Mouse (Mus musculus) liver, embryonic 13.5 days (tissue): ENCODE measurements at regions not wholly inside any gene's neighbourhood (a gene's known extent, or its start where the extent isn't known, plus 50 kb on each side); places are given as distances from the start of the nearest gene placed in this dataset.
A peak's percentile ranks its signal among the peaks of the same experiment; 100 is the strongest.

Experiments
- ATAC-seq: fragments of 200-750 bp; cut with Nextera tagmentation; 2 replicates; pipeline ENCODE4 v1.8.0; 2017; ENCODE audit warnings: low read depth, mild to moderate bottlenecking, moderate number of reproducible peaks, moderate library complexity
- DNase-seq: peaks from one replicate; pipeline ENCODE4 v3.0.0; 2022
- H3K27ac ChIP-seq: fragments of 300-500 bp; sonication (generic); 2 replicates; pipeline ENCODE4 v1.5.1; 2015; ENCODE audit warnings: moderate library complexity, mild to moderate bottlenecking, inconsistent platforms
- H3K27me3 ChIP-seq: fragments of 300-500 bp; sonication (generic); 2 replicates; pipeline ENCODE4 v1.6.1; 2015; ENCODE audit warnings: mild to moderate bottlenecking, inconsistent platforms
- H3K36me3 ChIP-seq: fragments of 300-500 bp; sonication (generic); 2 replicates; pipeline ENCODE4 v1.6.1; 2015; ENCODE audit warnings: mild to moderate bottlenecking, inconsistent platforms
- H3K4me1 ChIP-seq: fragments of 300-500 bp; sonication (generic); replicated peaks from 2 replicates; pipeline ENCODE4 v1.6.1; 2015; ENCODE audit warnings: inconsistent platforms
- H3K4me2 ChIP-seq: fragments of 300-500 bp; sonication (generic); 2 replicates; pipeline ENCODE4 v1.6.1; 2015; ENCODE audit warnings: inconsistent platforms, mild to moderate bottlenecking, moderate library complexity
- H3K4me3 ChIP-seq: fragments of 300-500 bp; sonication (generic); replicated peaks from 2 replicates; pipeline ENCODE4 v1.5.1; 2015; ENCODE audit warnings: mild to moderate bottlenecking, inconsistent platforms
- H3K9ac ChIP-seq: fragments of 300-500 bp; sonication (generic); 2 replicates; pipeline ENCODE4 v1.6.1; 2015; ENCODE audit warnings: mild to moderate bottlenecking, inconsistent platforms
- H3K9me3 ChIP-seq: fragments of 300-500 bp; sonication (generic); replicated peaks from 2 replicates; pipeline ENCODE4 v1.6.1; 2016; ENCODE audit warnings: inconsistent platforms
- WGBS: fragments of 180-500 bp; shearing (Covaris S2); methylation state at CpG from one replicate; pipeline ENCODE4 v1.1.7; 2015; ENCODE audit not compliant: insufficient replicate concordance; 5-methylcytosine and 5-hydroxymethylcytosine counted together

DNA sequence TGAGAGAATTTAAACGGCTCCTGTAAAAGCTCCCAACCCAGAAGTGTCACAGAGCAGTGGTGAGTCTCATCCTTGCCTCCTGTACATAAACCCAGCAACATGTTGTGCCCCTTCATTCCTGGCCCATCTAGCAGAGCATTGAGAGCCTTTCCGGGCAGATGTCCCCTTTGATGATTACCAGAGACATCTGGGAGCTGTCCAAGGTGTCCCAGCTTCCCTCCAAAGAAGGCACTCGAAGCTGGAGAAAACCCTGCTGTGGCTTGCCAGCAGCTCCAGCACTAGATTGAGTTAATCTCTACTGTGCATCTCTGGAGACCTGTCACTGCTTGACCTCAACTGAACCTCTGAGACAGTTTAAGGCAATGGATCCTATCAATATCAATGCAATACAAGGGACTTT, 86.4 kb upstream of the Mycn start:
- H3K4me1 ChIP-seq, result no peaks in the 10 kb centered on the region
- ATAC-seq (no peak), DNase-seq (no peak)
- no peak overlapping the region for H3K4me2 ChIP-seq
- H3K9ac ChIP-seq, result no peak overlapping the region
- H3K4me3 ChIP-seq, result no peak overlapping the region
- no peaks in the 10 kb centered on the region for H3K9me3 ChIP-seq
- no peaks in the 10 kb centered on the region for H3K36me3 ChIP-seq
- H3K27me3 ChIP-seq, result no peaks in the 10 kb centered on the region
- H3K27ac ChIP-seq, result no peak overlapping the region
- 27% methylated on average over 3 of the region's 3 CpGs for WGBS

DNA sequence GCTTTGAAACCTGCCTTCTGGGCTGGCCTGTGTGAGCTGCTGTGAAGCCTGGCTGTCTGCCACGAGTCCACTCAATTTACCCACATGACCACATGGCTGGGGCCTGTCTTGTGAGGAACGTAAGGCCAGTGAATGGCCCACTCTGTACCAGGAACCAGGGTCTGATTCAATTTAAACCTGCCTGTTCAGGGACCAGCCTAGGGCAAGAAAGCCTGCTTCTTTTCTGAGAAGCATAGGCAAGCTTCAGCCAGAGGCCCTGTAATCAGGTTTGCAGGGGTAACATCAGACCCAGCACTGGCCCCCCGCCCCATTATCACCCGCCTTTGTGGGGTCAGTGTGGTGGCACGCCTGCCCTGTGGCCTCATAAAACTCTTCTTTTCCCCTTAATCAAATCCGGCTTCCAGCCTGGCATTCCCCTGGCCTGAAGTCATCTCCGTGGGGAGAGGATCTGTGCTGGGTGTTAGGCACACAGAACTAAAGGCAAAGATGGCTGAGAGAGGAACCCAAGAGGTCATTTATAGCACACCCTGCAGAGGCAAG, 84.4 kb upstream of the Mycn start:
- H3K9me3 ChIP-seq, result no peaks in the 10 kb centered on the region
- H3K4me2 ChIP-seq, result no peak overlapping the region
- no peak for ATAC-seq
- H3K36me3 ChIP-seq, result no peaks in the 10 kb centered on the region
- H3K9ac ChIP-seq, result no peak overlapping the region
- no peaks in the 10 kb centered on the region for H3K27me3 ChIP-seq
- H3K4me1 ChIP-seq, result no peaks in the 10 kb centered on the region
- no peak overlapping the region for H3K27ac ChIP-seq
- DNase-seq, result no peak
- H3K4me3 ChIP-seq, result no peak overlapping the region
- WGBS, result 43% methylated on average over 7 of the region's 7 CpGs

DNA sequence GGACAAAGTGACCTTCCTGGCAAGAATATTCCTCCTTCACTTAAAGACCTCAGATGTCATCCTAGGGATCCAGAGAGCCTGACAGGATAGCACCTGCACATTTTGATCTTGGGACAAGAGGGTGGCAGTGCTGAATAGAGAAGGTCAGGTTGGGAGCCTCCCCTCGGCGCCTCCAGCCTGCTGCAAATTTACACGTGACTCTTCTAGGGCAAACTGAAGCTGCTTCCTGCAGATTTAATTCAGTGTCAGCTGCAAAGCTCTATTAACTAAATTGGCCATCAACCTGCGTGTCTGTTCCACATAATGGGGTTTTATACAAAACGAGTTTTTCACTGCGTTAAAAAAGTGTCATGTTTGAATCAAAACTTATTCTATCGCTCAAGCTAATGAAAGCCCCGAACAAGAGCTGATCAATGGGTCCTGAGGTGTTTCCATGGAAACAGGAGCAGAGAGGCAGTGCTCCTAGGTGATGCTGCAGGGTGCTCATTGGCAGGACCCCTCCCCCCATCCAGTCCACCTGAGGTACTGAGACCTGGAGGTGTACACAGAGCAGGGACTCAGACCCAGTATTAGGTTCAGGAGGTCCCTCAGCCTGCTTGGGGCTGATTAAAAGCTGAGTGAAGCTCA, 82.6 kb upstream of the Mycn start:
- Histone ChIP-seq H3K36me3 (no peaks in the 10 kb centered on the region), H3K9me3 (no peaks in the 10 kb centered on the region), H3K27ac (no peak overlapping the region), H3K9ac (no peak overlapping the region), H3K4me2 (no peak overlapping the region), H3K27me3 (no peaks in the 10 kb centered on the region), H3K4me3 (no peak overlapping the region), H3K4me1 (no peaks in the 10 kb centered on the region)
- ATAC-seq (no peak), DNase-seq (no peak)
- WGBS, result 56% methylated on average over 8 of the region's 8 CpGs

DNA sequence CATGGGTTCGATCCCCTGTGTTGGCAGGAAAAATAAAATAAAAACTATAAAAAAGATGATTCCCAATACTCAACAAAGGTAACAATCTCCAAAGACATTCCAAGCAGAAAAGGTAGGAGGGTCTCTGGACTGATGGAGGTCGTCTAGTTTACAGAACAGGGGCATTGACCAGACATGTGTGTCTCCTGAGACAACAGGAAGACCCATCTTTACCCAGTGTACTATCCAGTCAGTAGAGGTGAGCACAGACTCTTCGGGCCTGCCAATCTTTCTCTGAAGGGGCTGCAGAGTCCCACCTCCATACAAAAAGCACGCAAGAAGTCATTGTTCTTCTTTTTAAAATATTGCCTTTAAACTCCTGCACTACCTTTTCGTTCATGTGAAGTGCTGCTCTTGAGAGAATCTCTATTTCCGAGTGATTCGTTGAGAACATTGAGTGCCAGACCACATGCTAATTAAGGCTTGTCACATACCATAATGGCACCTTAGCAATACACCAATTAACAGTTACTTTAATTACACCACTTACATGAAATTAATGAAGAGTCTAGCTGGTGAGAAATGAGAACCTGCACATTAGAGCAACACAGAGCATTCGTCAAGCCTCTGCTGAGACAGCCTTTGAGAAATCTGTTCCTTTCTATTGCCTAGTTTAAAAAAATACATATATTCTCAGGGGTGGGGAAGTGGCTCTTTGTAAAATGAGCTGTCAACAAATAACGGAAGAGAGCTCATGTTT, 69.5 kb upstream of the Mycn start:
- no peaks in the 10 kb centered on the region for H3K9me3 ChIP-seq
- no peaks in the 10 kb centered on the region for H3K4me1 ChIP-seq
- ATAC-seq (no peak), DNase-seq (no peak)
- no peak overlapping the region for H3K4me2 ChIP-seq
- H3K27ac ChIP-seq, result no peak overlapping the region
- no peak overlapping the region for H3K4me3 ChIP-seq
- 63% methylated on average over 9 of the region's 9 CpGs for WGBS
- no peaks in the 10 kb centered on the region for H3K36me3 ChIP-seq
- no peak overlapping the region for H3K9ac ChIP-seq
- no peaks in the 10 kb centered on the region for H3K27me3 ChIP-seq

DNA sequence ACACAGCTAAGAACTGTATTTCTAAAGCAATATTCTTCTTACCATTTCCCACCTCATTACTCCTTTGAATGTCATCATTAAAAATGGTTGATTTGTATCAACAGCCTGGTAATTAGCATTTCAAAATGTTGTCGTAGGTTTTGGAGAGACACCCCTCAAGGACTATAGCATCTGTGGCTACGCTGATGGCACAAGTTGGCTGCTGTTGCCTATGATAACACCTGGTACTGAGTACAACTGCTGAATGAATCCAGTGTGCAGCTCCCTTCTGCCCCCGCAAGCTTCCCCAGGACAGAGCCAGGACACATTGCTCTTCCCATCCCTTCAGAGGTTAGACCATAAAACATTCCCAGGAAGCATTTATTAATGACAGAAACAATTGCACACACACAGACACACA, 68.7 kb upstream of the Mycn start:
- Histone ChIP-seq H3K9me3 (no peaks in the 10 kb centered on the region), H3K9ac (no peak overlapping the region), H3K27ac (no peak overlapping the region), H3K36me3 (no peaks in the 10 kb centered on the region), H3K27me3 (no peaks in the 10 kb centered on the region), H3K4me2 (no peak overlapping the region), H3K4me1 (no peaks in the 10 kb centered on the region), H3K4me3 (no peak overlapping the region)
- no peak for DNase-seq
- no peak for ATAC-seq
- WGBS, result 70% methylated on average over 3 of the region's 3 CpGs

DNA sequence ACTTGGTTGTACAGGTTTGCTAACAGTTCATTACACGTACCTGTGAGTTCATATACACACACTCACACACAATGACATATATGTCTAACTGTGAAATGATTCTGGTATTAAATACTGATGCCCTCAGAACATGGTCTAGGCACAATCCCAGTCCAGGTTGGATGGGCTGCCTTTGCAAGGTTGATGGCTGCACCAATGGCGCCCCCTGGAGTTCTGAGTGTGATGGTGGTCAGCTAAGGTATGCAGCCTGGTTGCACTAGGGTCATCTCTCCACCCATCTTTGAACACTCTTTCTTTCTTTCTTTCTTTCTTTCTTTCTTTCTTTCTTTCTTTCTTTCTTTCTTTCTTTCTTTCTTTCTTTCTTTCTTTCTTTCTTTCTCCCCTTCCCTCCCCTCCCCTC, 67.8 kb upstream of the Mycn start:
- WGBS, result 33% methylated on average over 2 of the region's 2 CpGs
- Histone ChIP-seq H3K27me3 (no peaks in the 10 kb centered on the region), H3K27ac (no peak overlapping the region), H3K9me3 (no peaks in the 10 kb centered on the region), H3K4me1 (no peaks in the 10 kb centered on the region), H3K9ac (no peak overlapping the region), H3K36me3 (no peaks in the 10 kb centered on the region), H3K4me3 (no peak overlapping the region), H3K4me2 (no peak overlapping the region)
- DNase-seq (no peak), ATAC-seq (no peak)

DNA sequence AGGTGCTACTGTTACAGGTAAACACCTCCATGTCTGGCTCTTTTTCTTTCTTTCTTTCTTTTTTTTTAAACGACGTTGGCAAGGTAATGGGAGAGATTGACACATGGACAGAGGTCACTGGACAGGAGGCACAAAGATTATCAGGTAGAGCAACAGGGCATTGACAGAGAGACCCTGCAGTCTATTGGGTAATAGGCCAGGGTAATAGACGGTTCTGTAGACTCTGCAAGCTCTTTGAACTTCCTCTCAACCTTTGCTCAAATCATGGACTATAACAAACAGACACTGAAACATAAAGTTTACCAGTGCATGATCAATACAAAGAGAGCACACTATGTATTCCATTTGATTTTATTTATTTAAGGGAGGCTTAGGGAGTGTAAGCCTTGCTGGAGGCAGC, 61.0 kb upstream of the Mycn start:
- H3K27ac ChIP-seq, result 0 out of 2 replicates have a peak overlapping the region, but pooled peaks have one; percentile 39
- ATAC-seq, result peak; percentile 88

DNA sequence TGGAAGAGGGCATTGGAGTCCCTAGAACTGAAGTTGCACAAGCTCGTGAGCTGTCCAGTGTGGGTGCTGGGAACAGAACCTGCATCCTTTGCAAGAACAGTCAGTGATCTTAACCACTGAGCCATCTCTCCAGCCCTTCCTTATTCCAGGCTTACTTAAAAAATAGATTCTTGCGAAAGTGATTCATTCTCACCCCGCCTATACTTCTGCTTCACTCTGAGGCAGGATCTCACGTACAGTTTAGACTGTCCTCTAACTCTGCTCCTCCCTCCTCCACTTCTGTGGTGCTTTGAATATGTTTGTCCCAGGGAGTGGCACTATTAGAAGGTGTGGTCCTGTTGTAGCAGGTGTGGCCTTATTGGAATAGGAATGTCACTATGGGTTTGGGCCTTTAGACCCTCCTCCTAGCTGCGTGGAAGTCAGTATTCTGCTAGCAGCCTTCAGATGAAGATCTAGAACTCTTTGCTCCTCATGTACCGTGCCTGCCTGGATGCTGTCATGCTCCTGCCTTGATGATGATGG, 60.4 kb upstream of the Mycn start:
- Histone ChIP-seq H3K4me2 (no peak overlapping the region), H3K27ac (peak overlapping the region; percentile 55; the same call in 1 of the 2 replicates), H3K36me3 (no peaks in the 10 kb centered on the region), H3K9me3 (no peaks in the 10 kb centered on the region), H3K9ac (no peak overlapping the region), H3K4me3 (no peak overlapping the region), H3K4me1 (no peaks in the 10 kb centered on the region), H3K27me3 (no peaks in the 10 kb centered on the region)
- no peak for DNase-seq
- peak; percentile 15; the same call in 1 of the 2 replicates for ATAC-seq
- WGBS, result 61% methylated on average over 6 of the region's 6 CpGs

More for the DNA sequence above, 61.0 kb upstream of the Mycn start:
- DNase-seq, result no peak
- Histone ChIP-seq H3K9me3 (no peaks in the 10 kb centered on the region), H3K36me3 (no peaks in the 10 kb centered on the region), H3K4me2 (no peak overlapping the region), H3K4me3 (no peak overlapping the region), H3K9ac (no peak overlapping the region), H3K4me1 (no peaks in the 10 kb centered on the region), H3K27me3 (no peaks in the 10 kb centered on the region)
- WGBS, result 55% methylated on average over 3 of the region's 3 CpGs

DNA sequence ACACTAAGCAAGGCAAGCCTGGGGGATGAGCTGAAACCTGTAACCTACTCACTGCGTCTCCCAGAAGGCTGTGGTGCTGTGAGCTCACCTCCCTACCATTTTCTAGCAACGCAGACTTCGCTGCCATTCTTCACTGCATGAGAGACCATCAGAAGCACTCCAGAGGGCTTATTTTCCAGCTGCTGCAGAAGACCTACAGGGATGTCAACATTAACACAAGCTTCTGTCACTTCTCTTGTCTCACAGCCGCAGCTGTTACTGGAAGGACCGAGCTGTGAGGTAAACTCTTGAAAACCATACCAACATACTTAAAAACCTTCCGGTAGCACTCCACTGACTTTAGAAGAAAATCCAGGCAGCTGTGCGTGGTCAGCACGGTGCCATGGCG, 54.3 kb upstream of the Mycn start:
- WGBS, result 76% methylated on average over 9 of the region's 9 CpGs
- no peak overlapping the region for H3K27ac ChIP-seq
- no peak for ATAC-seq

DNA sequence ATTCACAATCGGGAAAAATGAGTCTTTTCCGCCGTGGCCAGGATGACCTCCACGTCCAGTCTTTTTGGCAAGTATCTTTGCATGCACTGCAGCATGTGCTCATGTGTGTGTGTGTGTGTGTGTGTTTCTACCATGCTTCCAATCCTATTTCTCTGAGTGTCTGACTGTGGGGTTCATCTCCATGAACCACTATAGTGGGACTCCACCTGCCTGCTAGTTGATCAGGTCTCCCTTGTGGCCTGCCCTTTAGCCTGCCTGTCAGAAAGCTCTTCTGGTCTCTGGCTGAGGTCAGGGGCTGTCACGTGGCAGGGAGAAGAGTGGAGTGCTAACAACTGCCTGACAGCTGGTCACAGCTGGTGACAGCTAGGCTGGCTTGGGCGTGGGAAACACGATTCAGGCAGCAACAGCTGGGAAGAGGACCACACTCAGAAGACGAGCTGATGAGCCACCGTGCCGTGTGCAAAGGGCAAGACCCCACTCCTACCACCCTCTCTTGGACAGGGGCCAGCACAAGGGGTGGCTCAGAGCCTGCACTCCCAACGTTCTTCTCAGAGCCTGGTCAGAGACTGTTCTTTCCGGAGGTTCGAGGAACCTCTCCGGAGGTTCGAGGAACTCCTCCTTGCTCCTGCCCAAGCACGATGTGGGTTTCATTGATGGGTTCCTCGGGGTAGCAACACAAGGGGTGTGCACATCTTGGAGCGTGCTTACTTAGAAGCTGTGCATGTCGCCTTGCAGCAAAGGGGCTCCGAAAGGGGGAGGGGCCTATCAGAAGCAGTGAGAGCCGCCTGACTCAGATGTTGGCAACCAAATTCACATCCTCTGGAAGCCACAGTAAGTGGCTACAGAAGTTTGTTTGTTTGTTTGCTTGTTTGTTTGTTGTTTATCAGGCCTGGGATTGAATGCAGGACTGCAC, 53.6 kb upstream of the Mycn start:
- Histone ChIP-seq H3K4me3 (no peak overlapping the region), H3K9me3 (no peaks in the 10 kb centered on the region), H3K4me1 (no peaks in the 10 kb centered on the region), H3K36me3 (no peaks in the 10 kb centered on the region), H3K27ac (no peak overlapping the region), H3K27me3 (no peaks in the 10 kb centered on the region), H3K9ac (no peak overlapping the region), H3K4me2 (no peak overlapping the region)
- ATAC-seq (peak; percentile 64), DNase-seq (no peak)
- 50% methylated on average over 21 of the region's 21 CpGs for WGBS

More for the DNA sequence above, 54.3 kb upstream of the Mycn start:
- no peak overlapping the region for H3K4me2 ChIP-seq
- no peaks in the 10 kb centered on the region for H3K27me3 ChIP-seq
- H3K4me1 ChIP-seq, result no peaks in the 10 kb centered on the region
- no peak overlapping the region for H3K4me3 ChIP-seq
- H3K9ac ChIP-seq, result no peak overlapping the region
- no peaks in the 10 kb centered on the region for H3K36me3 ChIP-seq
- DNase-seq, result no peak
- H3K9me3 ChIP-seq, result no peaks in the 10 kb centered on the region
